Mouse (Mus musculus) limb, embryonic 13.5 days (tissue): ENCODE data around the gene Med9. TPM values are rescaled to one million over a fixed set of nuclear protein-coding genes. Genes with fewer than 3 reads are reported as not detected.
A peak's percentile ranks its signal among the peaks of the same experiment; 100 is the strongest.
"Not testable (repeated sequence)": the region's sequence is repeated elsewhere in the genome, so short reads cannot be mapped to it uniquely, and the experiment has no call there.

Source experiments
- ATAC-seq: fragments of 200-750 bp; cut with Nextera tagmentation; 2 replicates; pipeline ENCODE4 v1.8.0; 2017; ENCODE audit warnings: low read depth, moderate number of reproducible peaks, moderate TSS enrichment; ENCODE audit not compliant: low FRiP score
- H3K27ac ChIP-seq: fragments of 300-500 bp; sonication (generic); 2 replicates; pipeline ENCODE4 v1.5.1; 2015; ENCODE audit warnings: inconsistent platforms, mild to moderate bottlenecking, moderate library complexity
- H3K27me3 ChIP-seq: fragments of 300-500 bp; sonication (generic); 2 replicates; pipeline ENCODE4 v1.6.1; 2015; ENCODE audit warnings: mild to moderate bottlenecking, inconsistent platforms
- H3K36me3 ChIP-seq: fragments of 300-500 bp; sonication (generic); 2 replicates; pipeline ENCODE4 v1.6.1; 2015; ENCODE audit warnings: inconsistent platforms, mild to moderate bottlenecking, moderate library complexity
- H3K4me1 ChIP-seq: fragments of 300-500 bp; sonication (generic); 2 replicates; pipeline ENCODE4 v1.6.1; 2015; ENCODE audit warnings: inconsistent platforms
- H3K4me2 ChIP-seq: fragments of 300-500 bp; sonication (generic); replicated peaks from 2 replicates; pipeline ENCODE4 v1.6.1; 2015; ENCODE audit warnings: inconsistent platforms, mild to moderate bottlenecking, moderate library complexity
- H3K4me3 ChIP-seq: fragments of 300-500 bp; sonication (generic); 2 replicates; pipeline ENCODE4 v1.5.1; 2015; ENCODE audit warnings: moderate library complexity, mild to moderate bottlenecking, inconsistent platforms
- H3K9ac ChIP-seq: fragments of 300-500 bp; sonication (generic); 2 replicates; pipeline ENCODE4 v1.6.1; 2015; ENCODE audit warnings: mild to moderate bottlenecking, inconsistent platforms
- H3K9me3 ChIP-seq: fragments of 300-500 bp; sonication (generic); 2 replicates; pipeline ENCODE4 v1.6.1; 2016; ENCODE audit warnings: inconsistent platforms
- WGBS: fragments of 180-500 bp; shearing (Covaris S2); methylation state at CpG from one replicate; pipeline ENCODE4 v1.1.7; 2015; 5-methylcytosine and 5-hydroxymethylcytosine counted together
- polyA plus RNA-seq: library from polyadenylated mRNA; unstranded; fragments of >200 nt; fragmentation: Nextera tagmentation; extraction: Ambion mirVana; gene quantifications from 2 replicates; pipeline ENCODE4 v1.2.1, GENCODE M21; 2015

Med9 gene
- polyA plus RNA-seq, 1 experiment from 2014 or later = 38.0 TPM

DNA sequence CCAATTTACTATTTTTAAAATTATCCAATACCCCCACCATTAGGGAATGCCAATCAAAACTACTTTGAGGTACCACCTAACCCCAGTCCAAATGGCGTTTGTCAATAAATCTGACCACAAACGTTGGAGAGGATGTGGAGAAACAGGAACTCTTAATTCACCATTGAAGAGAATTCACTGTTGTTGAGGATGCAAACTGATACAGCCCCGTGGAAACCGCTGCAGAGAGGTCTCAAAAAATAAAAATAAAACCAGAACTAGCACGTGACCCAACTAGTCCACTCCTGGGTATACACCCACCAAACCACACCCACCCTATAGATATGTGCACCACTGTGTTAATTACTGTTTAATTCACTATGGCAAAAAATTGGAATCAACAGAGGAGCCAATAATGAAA, 27.7 kb upstream of the Med9 start:
- H3K9ac ChIP-seq = no peak overlapping the region
- H3K4me3 ChIP-seq = no peak overlapping the region
- WGBS = 69% methylated on average over 5 of the region's 5 CpGs
- no peak overlapping the region for H3K27ac ChIP-seq
- 0 out of 2 replicates have a peak, but pooled peaks cover 4% of the 10 kb centered on the region for H3K27me3 ChIP-seq
- H3K36me3 ChIP-seq = no peaks in the 10 kb centered on the region
- H3K9me3 ChIP-seq = no peaks in the 10 kb centered on the region
- no peak overlapping the region for H3K4me2 ChIP-seq
- no peak for ATAC-seq
- peaks cover 4% of the 10 kb centered on the region; the same call in 1 of the 2 replicates for H3K4me1 ChIP-seq

DNA sequence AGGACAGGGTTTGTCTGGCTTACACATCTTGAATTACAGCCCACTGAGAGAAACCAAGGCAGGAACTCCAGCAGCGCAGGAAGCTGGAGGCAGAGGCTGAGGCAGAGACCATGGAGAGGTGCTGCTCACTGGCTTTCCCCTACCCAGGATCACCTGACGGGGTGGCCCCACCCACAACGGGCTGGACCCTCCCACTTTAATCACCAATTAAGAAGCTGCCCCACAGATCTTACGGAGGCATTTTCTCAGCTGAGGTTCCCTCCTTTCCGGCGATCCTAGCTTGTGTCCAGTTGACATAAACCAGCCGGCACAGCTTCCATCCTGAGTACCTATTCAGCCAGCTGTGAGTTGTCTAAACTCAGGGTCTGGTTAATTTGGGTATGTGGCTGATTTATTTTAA, 26.7 kb upstream of the Med9 start:
- H3K27ac ChIP-seq = no peak overlapping the region
- H3K27me3 ChIP-seq = 0 out of 2 replicates have a peak, but pooled peaks cover 4% of the 10 kb centered on the region
- no peak overlapping the region for H3K4me3 ChIP-seq
- no peaks in the 10 kb centered on the region for H3K9me3 ChIP-seq
- H3K4me1 ChIP-seq = peaks cover 4% of the 10 kb centered on the region; the same call in 1 of the 2 replicates
- 12% methylated on average over 7 of the region's 7 CpGs for WGBS
- no peak for ATAC-seq
- H3K36me3 ChIP-seq = no peaks in the 10 kb centered on the region
- H3K9ac ChIP-seq = no peak overlapping the region
- H3K4me2 ChIP-seq = 0 out of 2 replicates have a peak overlapping the region, but pooled peaks have one; percentile 25

DNA sequence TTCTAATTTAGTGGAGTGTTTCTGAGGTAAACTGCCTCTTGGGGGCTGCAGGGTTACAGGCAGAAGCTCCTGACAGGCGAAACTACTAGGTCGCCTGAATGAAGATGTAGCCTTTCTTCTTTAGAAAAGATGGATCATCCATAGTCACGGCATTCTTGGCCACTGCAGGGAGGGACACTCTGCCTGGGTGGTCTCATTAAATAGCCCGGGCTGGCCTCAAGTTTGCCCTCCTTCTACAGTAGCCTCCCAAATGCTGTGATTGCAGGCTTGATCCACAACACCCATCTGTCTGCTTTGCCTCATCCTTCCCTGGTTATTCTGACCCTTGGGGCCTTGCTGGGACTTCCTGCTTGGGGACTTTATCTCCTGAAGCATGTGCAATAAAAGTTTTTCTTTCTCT, 18.0 kb upstream of the Med9 start:
- Histone ChIP-seq H3K4me2 (no peak overlapping the region), H3K27ac (no peak overlapping the region), H3K9ac (no peak overlapping the region), H3K4me1 (peaks cover 4% of the 10 kb centered on the region; the same call in 1 of the 2 replicates), H3K4me3 (no peak overlapping the region), H3K9me3 (no peaks in the 10 kb centered on the region), H3K27me3 (no peaks in the 10 kb centered on the region), H3K36me3 (no peaks in the 10 kb centered on the region)
- WGBS = 42% methylated on average over 4 of the region's 4 CpGs
- no peak for ATAC-seq

DNA sequence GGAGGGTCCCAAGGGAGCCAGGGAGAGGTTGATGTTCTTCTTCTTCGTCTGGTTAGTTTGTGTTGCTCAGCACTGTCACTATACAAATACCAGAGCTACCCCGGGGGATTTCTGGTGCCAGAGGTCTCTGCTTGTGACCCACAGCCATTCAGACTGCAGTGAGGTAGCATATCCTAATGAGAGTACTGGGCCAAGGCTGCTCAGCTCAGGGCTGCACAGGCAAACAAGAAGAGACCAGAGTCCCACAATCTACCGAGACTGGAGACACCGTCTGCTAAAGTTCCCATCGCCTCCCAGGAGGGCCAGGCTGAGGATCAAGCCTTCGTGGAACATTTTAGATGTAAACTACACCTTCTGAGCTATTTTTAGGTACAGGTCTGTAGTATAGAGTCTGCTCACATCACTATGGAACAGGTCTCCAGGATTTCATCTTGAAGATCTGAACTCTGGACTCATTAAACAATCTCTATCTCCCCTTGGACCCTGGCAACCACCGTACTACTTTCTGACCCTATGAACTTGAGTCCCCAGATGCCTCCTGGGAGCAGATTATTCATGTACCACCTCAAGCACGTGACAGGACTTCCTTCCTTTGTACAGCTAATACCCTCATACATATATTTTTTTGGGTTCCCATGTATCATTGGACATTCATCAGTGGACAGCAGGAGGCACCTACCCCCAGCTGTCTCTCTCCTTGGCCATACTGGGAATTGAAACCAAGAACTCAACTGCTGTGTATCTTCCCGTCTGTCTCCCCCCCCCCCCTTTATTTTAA, 15.3 kb upstream of the Med9 start:
- Histone ChIP-seq H3K9ac (no peak overlapping the region), H3K27ac (no peak overlapping the region), H3K9me3 (no peaks in the 10 kb centered on the region), H3K4me3 (no peak overlapping the region), H3K4me1 (peaks cover 4% of the 10 kb centered on the region; the same call in 1 of the 2 replicates), H3K4me2 (no peak overlapping the region), H3K27me3 (no peaks in the 10 kb centered on the region), H3K36me3 (no peaks in the 10 kb centered on the region)
- ATAC-seq = no peak
- WGBS = 59% methylated on average over 9 of the region's 9 CpGs

DNA sequence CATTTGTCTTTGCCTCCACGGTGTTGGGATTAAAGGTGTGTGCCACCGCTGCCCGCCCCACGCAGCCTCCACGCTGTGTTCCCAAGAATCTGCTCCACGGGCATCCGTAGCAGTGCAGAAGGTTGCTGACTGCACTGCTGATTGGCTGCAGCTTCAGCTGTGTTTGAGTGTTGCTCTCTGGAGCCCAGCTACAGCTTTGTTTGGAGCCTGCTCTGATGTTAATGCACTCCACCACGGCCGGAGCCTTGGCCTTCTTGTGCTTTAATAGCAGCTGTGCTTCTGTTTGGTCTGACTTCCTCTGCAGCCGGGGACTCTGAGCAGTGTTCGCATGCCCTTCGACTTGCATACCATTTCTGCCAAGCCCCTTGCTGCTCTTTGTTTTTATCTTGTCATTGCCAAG, 14.1 kb upstream of the Med9 start:
- 48% methylated on average over 12 of the region's 12 CpGs for WGBS
- Histone ChIP-seq H3K4me3 (no peak overlapping the region), H3K9ac (peak overlapping the region; percentile 25; the same call in 1 of the 2 replicates), H3K9me3 (no peaks in the 10 kb centered on the region), H3K27me3 (no peaks in the 10 kb centered on the region), H3K27ac (no peak overlapping the region), H3K4me1 (peaks cover 4% of the 10 kb centered on the region; the same call in 1 of the 2 replicates), H3K36me3 (no peaks in the 10 kb centered on the region), H3K4me2 (no peak overlapping the region)
- no peak for ATAC-seq

DNA sequence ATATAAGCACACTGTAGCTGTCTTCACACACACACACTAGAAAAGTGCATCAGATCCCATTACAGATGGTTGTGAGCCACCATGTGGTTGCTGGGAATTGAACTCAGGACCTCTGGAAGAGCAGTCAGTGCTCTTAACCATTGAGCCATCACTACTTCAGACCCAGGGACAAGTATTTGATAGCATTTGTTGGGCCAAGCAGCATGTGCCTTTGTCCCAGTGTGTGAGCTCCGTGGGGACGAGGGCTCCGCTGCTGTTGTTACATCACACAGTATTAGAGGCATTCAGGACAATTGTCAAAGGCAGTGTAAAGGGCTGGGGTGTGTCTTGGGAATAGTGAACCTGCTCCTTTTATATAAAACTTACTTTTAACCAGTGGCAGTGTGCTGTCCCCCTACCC, 11.0 kb upstream of the Med9 start:
- Histone ChIP-seq H3K4me2 (no peak overlapping the region), H3K4me3 (no peak overlapping the region), H3K36me3 (no peaks in the 10 kb centered on the region), H3K4me1 (peaks cover 4% of the 10 kb centered on the region; the same call in 1 of the 2 replicates), H3K9me3 (no peaks in the 10 kb centered on the region), H3K27ac (no peak overlapping the region), H3K27me3 (no peaks in the 10 kb centered on the region), H3K9ac (no peak overlapping the region)
- WGBS = 81% methylated on average over 3 of the region's 3 CpGs
- ATAC-seq = no peak

DNA sequence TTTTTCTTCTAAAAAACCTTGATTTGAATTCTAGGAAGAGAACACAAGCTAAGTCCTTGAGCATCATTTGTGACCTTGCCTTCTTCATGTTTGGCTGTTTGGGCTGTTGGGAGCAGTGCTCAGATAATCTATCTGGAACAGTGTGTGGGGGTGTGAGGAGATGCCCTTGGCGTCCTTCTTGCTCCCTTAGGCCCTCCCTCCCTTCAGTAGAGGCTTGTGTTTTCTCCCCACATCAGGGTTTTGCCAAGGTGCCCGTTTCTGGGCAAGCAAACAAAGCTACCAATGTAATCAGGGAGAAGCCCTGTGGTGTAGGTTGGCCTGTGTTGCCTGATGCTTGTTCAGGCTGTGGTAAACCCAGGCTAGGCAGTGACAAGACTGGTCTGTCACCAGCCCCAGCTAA, 10.4 kb upstream of the Med9 start:
- H3K27me3 ChIP-seq = no peaks in the 10 kb centered on the region; the same call in 1 of the 2 replicates
- no peak for ATAC-seq
- H3K4me1 ChIP-seq = peaks cover 4% of the 10 kb centered on the region; the same call in 1 of the 2 replicates
- H3K9ac ChIP-seq = no peak overlapping the region
- WGBS = 35% methylated on average over 2 of the region's 2 CpGs
- no peaks in the 10 kb centered on the region for H3K9me3 ChIP-seq
- H3K36me3 ChIP-seq = no peaks in the 10 kb centered on the region
- H3K4me2 ChIP-seq = no peak overlapping the region
- no peak overlapping the region for H3K4me3 ChIP-seq
- no peak overlapping the region for H3K27ac ChIP-seq

DNA sequence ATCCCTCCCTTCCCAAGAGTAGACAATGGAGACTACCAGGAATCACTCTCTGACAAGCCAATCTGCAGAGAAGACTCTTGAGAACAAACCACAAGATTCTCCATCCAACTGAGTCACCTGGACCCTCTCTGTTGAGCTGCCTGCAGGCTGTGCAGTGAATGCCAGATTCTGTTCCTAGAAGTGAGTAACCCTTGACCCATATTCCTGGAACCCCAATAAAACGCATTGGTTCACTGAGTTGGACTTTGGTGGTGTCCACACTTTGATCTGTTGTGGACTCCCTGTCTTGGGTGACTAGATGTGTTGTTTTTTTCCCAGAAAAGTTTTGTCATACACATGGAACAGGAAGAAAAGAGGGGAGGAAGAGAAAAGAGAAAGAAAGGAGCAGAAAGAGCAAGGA, 8.2 kb upstream of the Med9 start:
- Histone ChIP-seq H3K4me3 (no peak overlapping the region), H3K36me3 (no peaks in the 10 kb centered on the region), H3K4me1 (no peaks in the 10 kb centered on the region), H3K9ac (no peak overlapping the region), H3K4me2 (no peak overlapping the region), H3K27me3 (no peaks in the 10 kb centered on the region; the same call in 1 of the 2 replicates), H3K27ac (no peak overlapping the region), H3K9me3 (no peaks in the 10 kb centered on the region)
- ATAC-seq = no peak
- 68% methylated on average over 1 of the region's 1 CpGs for WGBS

DNA sequence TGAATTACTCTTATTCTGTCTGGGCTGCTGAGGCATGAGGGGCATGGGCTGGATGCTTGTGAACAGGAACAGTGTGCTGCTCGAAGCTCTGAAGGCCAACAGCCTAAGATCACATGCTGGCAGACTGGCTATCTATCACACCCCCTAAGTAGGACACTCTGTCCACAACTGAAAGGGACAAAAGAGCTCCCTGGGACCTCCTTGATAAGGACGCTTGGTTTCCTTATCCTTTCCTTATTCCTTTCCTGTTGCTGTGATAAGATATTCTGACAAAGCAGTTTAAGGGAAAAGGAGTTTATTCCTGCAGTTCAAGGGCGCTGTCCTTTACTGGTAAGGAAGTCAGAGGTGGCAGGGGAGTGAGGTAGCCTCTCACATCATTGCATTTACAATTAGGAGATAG, 7.4 kb upstream of the Med9 start:
- no peaks in the 10 kb centered on the region for H3K36me3 ChIP-seq
- no peak overlapping the region for H3K4me2 ChIP-seq
- no peak overlapping the region for H3K9ac ChIP-seq
- no peak for ATAC-seq
- 66% methylated on average over 3 of the region's 3 CpGs for WGBS
- H3K4me3 ChIP-seq = no peak overlapping the region
- H3K4me1 ChIP-seq = no peaks in the 10 kb centered on the region
- H3K27me3 ChIP-seq = no peaks in the 10 kb centered on the region; the same call in 1 of the 2 replicates
- no peak overlapping the region for H3K27ac ChIP-seq
- no peaks in the 10 kb centered on the region for H3K9me3 ChIP-seq

DNA sequence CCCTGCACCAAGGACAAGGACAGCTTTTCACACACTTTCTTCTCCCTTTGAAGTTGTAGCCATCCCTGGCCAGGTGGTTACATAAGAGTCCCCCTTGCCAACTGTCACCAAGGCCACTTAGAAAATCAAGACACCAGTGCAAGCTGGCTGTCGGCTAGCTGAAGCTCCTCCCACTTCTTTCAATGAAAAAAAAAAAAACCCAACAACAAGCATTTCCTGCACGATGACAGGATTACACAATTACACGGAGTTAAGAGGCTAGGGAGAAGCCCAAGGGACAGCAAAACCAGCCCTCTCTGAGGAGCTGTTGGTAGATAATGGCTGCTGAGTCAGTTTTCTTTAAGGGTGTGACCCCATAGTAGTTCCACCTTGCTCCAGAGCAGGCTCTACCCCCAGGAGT, 6.6 kb upstream of the Med9 start:
- Histone ChIP-seq H3K27me3 (no peaks in the 10 kb centered on the region; the same call in 1 of the 2 replicates), H3K9me3 (no peaks in the 10 kb centered on the region), H3K27ac (no peak overlapping the region), H3K4me3 (no peak overlapping the region), H3K4me2 (no peak overlapping the region), H3K36me3 (no peaks in the 10 kb centered on the region), H3K4me1 (no peaks in the 10 kb centered on the region), H3K9ac (no peak overlapping the region)
- no peak for ATAC-seq
- WGBS = 23% methylated on average over 3 of the region's 3 CpGs

DNA sequence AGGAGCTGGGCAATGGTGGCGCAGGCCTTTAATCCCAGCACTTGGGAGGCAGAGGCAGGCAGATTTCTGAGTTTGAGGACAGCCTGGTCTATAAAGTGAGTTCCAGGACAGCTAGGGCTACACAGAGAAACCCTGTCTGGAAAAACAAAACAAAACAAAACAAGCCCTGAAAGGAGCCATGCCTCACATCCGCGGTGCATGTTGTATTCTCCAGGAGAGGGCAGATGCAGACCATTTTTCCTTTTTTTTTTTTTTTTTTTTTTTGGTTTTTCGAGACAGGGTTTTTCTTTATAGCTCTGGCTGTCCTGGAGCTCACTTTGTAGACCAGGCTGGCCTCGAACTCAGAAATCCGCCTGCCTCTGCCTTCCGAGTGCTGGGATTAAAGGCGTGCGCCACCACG, 3.2 kb upstream of the Med9 start:
- not testable (repeated sequence) for H3K36me3 ChIP-seq, H3K4me2 ChIP-seq, H3K9ac ChIP-seq, H3K4me3 ChIP-seq, H3K27ac ChIP-seq, H3K27me3 ChIP-seq, H3K9me3 ChIP-seq, ATAC-seq
- WGBS = 85% methylated on average over 10 of the region's 10 CpGs
- peaks cover 14% of the 10 kb centered on the region for H3K4me1 ChIP-seq

DNA sequence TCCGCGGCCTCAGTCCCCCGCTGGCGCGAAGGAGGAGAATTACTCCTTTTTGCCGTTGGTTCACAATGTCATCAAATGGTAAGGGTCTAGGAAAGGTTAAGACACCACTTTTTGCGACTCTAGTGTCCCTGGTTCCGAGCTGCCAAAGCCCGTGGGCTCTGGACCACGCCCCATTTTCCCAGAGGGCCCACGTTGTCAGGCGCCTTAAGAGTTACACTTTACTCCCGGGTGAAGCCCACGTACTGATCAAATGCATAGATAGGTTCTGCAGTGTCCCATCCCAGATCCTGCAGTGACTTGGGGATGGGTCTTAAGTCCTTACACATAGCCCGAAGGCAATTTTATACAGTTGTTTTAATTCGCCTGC, 378 bp downstream of the Med9 start:
- Histone ChIP-seq H3K27ac (0 out of 2 replicates have a peak overlapping the region, but pooled peaks have one; percentile 33), H3K4me2 (peak overlapping the region; percentile 86)
- 0 out of 2 replicates have a peak, but pooled peaks have one; percentile 30 for ATAC-seq

More for the DNA sequence above, 378 bp downstream of the Med9 start:
- Histone ChIP-seq H3K4me3 (peak overlapping the region; percentile 98), H3K9ac (peak overlapping the region; percentile 98), H3K9me3 (no peaks in the 10 kb centered on the region), H3K4me1 (peaks cover 17% of the 10 kb centered on the region), H3K27me3 (no peaks in the 10 kb centered on the region), H3K36me3 (0 out of 2 replicates have a peak, but pooled peaks cover 6% of the 10 kb centered on the region)
- WGBS = 3% methylated on average over 16 of the region's 16 CpGs
